Mouse (Mus musculus): ENCODE data around the gene Thrap3. TPM values are rescaled to one million over a fixed set of nuclear protein-coding genes. Genes with fewer than 3 reads are reported as not detected.

Gene Thrap3
- 169 and 213 TPM in 2 replicates for total RNA-seq (2015; ENCODE audit: low replicate concordance)
- 298 and 354 TPM in 2 replicates for total RNA-seq (2017; ENCODE audit: low replicate concordance)

GRCm38 (mm10) chr4:126202303-126203181, at the start of gene Thrap3:
Gene Thrap3, minus strand, starts transcription at chr4:126202760.
- ATAC-seq (replicated peaks; ENCODE audit: low FRiP score, poor library complexity, severe bottlenecking), result peak; percentile 88

- ATAC-seq (replicated peaks; ENCODE audit: low FRiP score, poor library complexity, severe bottlenecking), result no peak
Measured at GRCm38 (mm10) chr4:126251655-126252254, 49.2 kb upstream of the Thrap3 start.

- no peak for ATAC-seq (replicated peaks; ENCODE audit: low FRiP score, poor library complexity, severe bottlenecking)
Measured at GRCm38 (mm10) chr4:126250659-126251058, 48.1 kb upstream of the Thrap3 start.

GRCm38 (mm10) chr4:126248261-126248868, 45.8 kb upstream of the Thrap3 start:
- ATAC-seq (replicated peaks; ENCODE audit: low FRiP score, poor library complexity, severe bottlenecking), result no peak

- ATAC-seq (replicated peaks; ENCODE audit: low FRiP score, poor library complexity, severe bottlenecking), result no peak
Measured at GRCm38 (mm10) chr4:126246202-126246889, 43.8 kb upstream of the Thrap3 start.

- no peak for ATAC-seq (replicated peaks; ENCODE audit: low FRiP score, poor library complexity, severe bottlenecking)
Measured at GRCm38 (mm10) chr4:126242510-126242909, 40.0 kb upstream of the Thrap3 start.

GRCm38 (mm10) chr4:126241956-126242355, 39.4 kb upstream of the Thrap3 start:
- ATAC-seq (replicated peaks; ENCODE audit: low FRiP score, poor library complexity, severe bottlenecking), result no peak

GRCm38 (mm10) chr4:126239862-126240475, 37.4 kb upstream of the Thrap3 start:
- ATAC-seq (replicated peaks; ENCODE audit: low FRiP score, poor library complexity, severe bottlenecking), result no peak

GRCm38 (mm10) chr4:126237721-126238242, 35.2 kb upstream of the Thrap3 start:
- no peak for ATAC-seq (replicated peaks; ENCODE audit: low FRiP score, poor library complexity, severe bottlenecking)

GRCm38 (mm10) chr4:126236467-126237280, 34.1 kb upstream of the Thrap3 start:
- no peak for ATAC-seq (replicated peaks; ENCODE audit: low FRiP score, poor library complexity, severe bottlenecking)

- no peak for ATAC-seq (replicated peaks; ENCODE audit: low FRiP score, poor library complexity, severe bottlenecking)
Measured at GRCm38 (mm10) chr4:126235191-126235590, 32.6 kb upstream of the Thrap3 start.

- no peak for ATAC-seq (replicated peaks; ENCODE audit: low FRiP score, poor library complexity, severe bottlenecking)
Measured at GRCm38 (mm10) chr4:126234496-126235175, 32.1 kb upstream of the Thrap3 start.

- no peak for ATAC-seq (replicated peaks; ENCODE audit: low FRiP score, poor library complexity, severe bottlenecking)
Measured at GRCm38 (mm10) chr4:126233676-126234308, 31.2 kb upstream of the Thrap3 start.

GRCm38 (mm10) chr4:126229900-126230299, 27.3 kb upstream of the Thrap3 start:
- ATAC-seq (replicated peaks; ENCODE audit: low FRiP score, poor library complexity, severe bottlenecking), result no peak

GRCm38 (mm10) chr4:126228144-126228543, 25.6 kb upstream of the Thrap3 start:
- ATAC-seq (replicated peaks; ENCODE audit: low FRiP score, poor library complexity, severe bottlenecking), result no peak

GRCm38 (mm10) chr4:126227077-126227761, 24.7 kb upstream of the Thrap3 start:
- ATAC-seq (replicated peaks; ENCODE audit: low FRiP score, poor library complexity, severe bottlenecking), result peak; percentile 82

- ATAC-seq (replicated peaks; ENCODE audit: low FRiP score, poor library complexity, severe bottlenecking), result no peak
Measured at GRCm38 (mm10) chr4:126226640-126227039, 24.1 kb upstream of the Thrap3 start.

Measured in erythroid progenitor cell, adult 5-6 weeks (primary cell).